Mouse (Mus musculus): Measurements from ENCODE around the gene Chchd1. TPM values are rescaled to one million over a fixed set of nuclear protein-coding genes. Genes with fewer than 3 reads are reported as not detected.
"Not testable (repeated sequence)": the region's sequence is repeated elsewhere in the genome, so short reads cannot be mapped to it uniquely, and the experiment has no call there.

Chchd1 gene
- polyA plus RNA-seq, 1 experiment from 2014 or later = 165 TPM

DNA sequence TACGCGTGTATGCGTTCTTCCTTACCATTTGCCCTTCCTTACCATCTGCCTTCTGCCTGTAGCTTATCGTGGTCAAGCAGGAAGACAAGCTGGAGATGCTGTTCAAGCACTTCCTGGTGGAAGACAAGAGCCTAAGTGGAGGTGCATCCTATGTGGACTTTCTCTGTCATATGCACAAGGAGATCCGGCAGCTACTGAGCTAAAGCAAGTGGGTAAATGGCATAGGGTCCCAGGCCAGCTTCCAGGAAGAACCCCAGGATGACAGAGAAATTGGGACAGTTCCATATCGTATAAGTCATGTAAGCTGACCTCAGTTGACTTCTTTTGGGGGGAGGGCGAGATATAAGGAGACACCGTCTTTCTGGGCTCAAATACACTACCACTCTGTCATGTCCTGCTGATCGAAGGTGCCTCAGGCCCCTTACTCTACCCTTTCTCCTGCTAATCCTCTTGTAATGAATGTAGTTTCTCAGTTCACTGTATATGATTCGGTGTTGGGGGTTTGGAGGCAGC is 9.2 kb upstream of the Chchd1 start:
- Histone ChIP-seq H3K27ac (0 out of 2 replicates have a peak overlapping the region, but pooled peaks have one; percentile 30), H3K4me3 (no peak overlapping the region), H3K9me3 (no peaks in the 10 kb centered on the region), H3K9ac (no peak overlapping the region), H3K4me1 (peaks cover 30% of the 10 kb centered on the region), H3K27me3 (no peaks in the 10 kb centered on the region), H3K4me2 (no peak overlapping the region), H3K36me3 (peaks cover 62% of the 10 kb centered on the region)
- 95% methylated on average over 10 of the region's 10 CpGs for WGBS
- no peak for ATAC-seq (ENCODE audit: insufficient number of reproducible peaks, low FRiP score, low TSS enrichment, low read depth)

DNA sequence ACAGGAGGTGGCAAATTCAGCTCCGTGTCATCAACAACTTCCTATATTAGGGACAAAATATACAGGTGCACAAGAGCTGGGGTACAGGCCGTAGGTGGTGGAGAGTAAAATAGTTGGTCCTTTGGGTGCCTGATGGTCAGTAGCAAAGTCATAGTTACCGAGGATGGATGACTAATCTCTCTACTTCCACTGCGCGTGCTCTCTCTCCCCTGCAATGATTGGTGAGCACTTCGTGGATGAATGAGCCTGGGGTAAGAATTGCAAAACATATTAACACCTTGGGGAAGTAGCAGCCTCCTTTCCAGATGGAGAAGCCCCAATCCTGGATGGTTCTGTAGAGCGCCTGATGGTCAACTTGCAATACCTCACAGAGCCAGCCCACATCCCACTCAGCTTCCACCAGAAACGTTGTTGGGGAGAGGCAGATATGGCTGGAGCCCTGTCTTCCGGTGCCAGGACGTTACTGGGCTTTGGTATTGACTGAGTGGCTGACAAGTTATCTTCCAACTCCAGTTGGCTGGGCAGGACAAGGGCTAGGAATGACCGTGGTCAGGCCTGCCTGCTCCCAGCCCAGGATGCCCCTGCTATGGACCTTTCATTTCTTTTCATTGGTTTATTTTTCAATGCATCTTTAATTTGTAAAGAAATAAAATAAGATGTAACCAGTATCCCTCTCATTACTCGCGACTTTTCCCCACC is 8.5 kb upstream of the Chchd1 start:
- H3K36me3 ChIP-seq = peaks cover 61% of the 10 kb centered on the region
- peaks cover 33% of the 10 kb centered on the region for H3K4me1 ChIP-seq
- peak overlapping the region; percentile 30; the same call in 1 of the 2 replicates for H3K27ac ChIP-seq
- H3K27me3 ChIP-seq = no peaks in the 10 kb centered on the region
- 50% methylated on average over 13 of the region's 13 CpGs for WGBS
- H3K9ac ChIP-seq = 0 out of 2 replicates have a peak overlapping the region, but pooled peaks have one; percentile 98
- H3K4me2 ChIP-seq = peak overlapping the region; percentile 69
- 0 out of 2 replicates have a peak, but pooled peaks have one; percentile 22 for ATAC-seq (ENCODE audit: insufficient number of reproducible peaks, low FRiP score, low TSS enrichment, low read depth)
- H3K4me3 ChIP-seq = peak overlapping the region; percentile 96
- no peaks in the 10 kb centered on the region for H3K9me3 ChIP-seq

DNA sequence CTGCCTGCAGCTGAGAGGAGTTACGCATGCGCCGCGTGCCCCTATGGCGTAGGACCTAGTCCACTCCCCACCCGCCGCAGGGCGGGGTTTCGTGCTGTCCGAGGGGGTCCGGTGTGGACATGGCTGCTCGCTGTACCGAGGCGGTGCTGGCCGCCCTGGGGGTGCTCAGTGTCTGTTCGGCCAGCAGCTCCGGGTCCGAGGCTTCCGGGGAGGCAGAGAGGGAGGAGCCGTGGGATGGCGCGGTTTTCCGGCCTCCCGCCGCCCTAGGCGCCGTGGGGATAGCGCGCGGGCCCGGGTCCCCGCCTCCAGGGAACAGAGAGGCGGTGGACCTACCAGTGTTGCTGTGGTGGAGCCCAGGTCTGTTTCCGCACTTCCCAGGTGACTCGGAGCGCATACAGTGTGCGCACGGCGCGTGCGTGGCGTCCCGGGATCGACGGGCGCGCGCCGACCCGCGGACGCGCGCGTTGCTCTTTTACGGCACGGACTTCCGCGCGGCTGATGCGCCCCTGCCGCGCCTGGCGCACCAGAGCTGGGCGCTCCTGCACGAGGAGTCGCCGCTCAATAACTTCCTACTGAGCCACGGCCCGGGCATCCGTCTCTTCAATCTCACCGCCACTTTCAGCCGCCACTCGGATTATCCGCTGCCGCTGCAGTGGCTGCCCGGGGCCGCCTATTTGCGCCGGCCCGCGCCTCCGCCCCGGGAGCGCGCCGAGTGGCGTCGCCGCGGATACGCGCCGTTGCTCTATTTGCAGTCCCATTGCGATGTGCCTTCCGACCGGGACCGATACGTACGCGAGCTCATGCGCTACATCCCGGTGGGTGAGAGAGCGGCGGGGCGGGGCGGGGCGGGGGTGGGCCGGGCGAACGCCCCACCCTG is 7.7 kb upstream of the Chchd1 start, which contains the start of gene Fut11:
Fut11 (plus strand) TSS at position 85 of the 877 bp plus-strand sequence.
- Histone ChIP-seq H3K4me3 (peak within 1 kb of the TSS; percentile 96), H3K4me2 (peak within 1 kb of the TSS; percentile 69), H3K9ac (peak within 1 kb of the TSS; percentile 98), H3K36me3 (peaks cover 53% of the 10 kb centered on the region), H3K9me3 (no peaks in the 10 kb centered on the region), H3K27ac (peak within 1 kb of the TSS; percentile 98), H3K27me3 (no peaks in the 10 kb centered on the region), H3K4me1 (peaks cover 36% of the 10 kb centered on the region)
- peak; percentile 87 for ATAC-seq (ENCODE audit: insufficient number of reproducible peaks, low FRiP score, low TSS enrichment, low read depth)
- under 1% methylated on average over 111 of the region's 111 CpGs for WGBS

DNA sequence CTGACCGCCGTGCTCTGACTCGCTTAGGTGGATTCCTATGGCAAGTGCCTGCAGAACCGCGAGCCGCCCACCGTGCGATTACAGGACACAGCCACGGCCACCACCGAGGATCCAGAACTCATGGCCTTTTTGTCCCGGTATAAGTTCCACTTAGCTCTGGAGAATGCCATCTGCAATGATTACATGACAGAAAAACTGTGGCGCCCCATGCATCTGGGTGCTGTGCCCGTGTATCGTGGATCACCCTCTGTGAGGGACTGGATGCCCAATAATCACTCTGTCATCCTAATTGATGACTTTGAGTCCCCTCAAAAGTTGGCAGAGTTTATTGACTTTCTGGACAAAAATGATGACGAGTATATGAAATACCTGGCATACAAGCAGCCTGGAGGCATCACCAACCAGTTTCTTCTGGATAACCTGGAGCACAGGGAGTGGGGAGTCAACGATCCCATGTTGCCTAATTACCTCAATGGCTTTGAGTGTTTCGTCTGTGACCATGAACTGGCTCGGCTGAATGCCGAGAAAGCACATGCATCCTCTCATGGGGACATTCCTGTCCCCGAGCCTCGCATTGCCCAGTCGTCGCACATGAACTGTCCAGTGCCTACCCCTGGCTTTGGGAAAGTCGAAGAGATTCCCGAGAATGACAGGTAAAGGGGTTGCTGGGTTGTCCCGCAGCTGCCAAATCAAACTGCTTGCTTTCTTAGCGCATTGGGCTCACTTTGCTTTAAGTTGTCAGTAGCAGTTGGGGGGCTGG is 6.9 kb upstream of the Chchd1 start:
- Histone ChIP-seq H3K36me3 (peaks cover 49% of the 10 kb centered on the region), H3K9me3 (no peaks in the 10 kb centered on the region), H3K4me1 (peaks cover 40% of the 10 kb centered on the region), H3K27me3 (no peaks in the 10 kb centered on the region), H3K4me2 (peak overlapping the region; percentile 69), H3K9ac (peak overlapping the region; percentile 98), H3K4me3 (peak overlapping the region; percentile 96), H3K27ac (peak overlapping the region; percentile 98)
- WGBS = 11% methylated on average over 27 of the region's 27 CpGs
- no peak for ATAC-seq (ENCODE audit: insufficient number of reproducible peaks, low FRiP score, low TSS enrichment, low read depth)

DNA sequence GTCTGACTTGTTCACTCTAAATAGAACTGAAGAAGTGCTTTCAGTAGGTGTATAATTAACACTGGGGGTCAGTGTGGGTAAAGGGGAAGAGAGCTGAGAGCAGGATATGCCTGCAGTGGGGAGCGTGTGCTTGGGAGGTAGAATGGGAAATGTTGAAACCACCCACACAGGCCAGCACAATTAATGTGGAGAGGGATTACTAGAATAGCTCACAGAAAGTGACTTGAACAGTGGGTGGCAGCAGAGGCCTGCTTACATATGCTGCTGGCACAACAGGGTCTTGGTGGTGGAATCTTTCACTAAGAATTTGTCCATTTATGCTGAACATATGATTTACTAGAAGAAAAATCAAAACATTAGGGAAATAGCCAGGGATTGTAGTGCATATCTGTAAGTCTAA is 5.8 kb upstream of the Chchd1 start:
- Histone ChIP-seq H3K9ac (peak overlapping the region; percentile 26; the same call in 1 of the 2 replicates), H3K27me3 (no peaks in the 10 kb centered on the region), H3K9me3 (no peaks in the 10 kb centered on the region), H3K4me3 (peak overlapping the region; percentile 96), H3K36me3 (peaks cover 39% of the 10 kb centered on the region), H3K27ac (no peak overlapping the region), H3K4me1 (peaks cover 48% of the 10 kb centered on the region), H3K4me2 (peak overlapping the region; percentile 69)
- WGBS = 12% methylated on average over 1 of the region's 1 CpGs
- ATAC-seq (ENCODE audit: insufficient number of reproducible peaks, low FRiP score, low TSS enrichment, low read depth) = no peak

DNA sequence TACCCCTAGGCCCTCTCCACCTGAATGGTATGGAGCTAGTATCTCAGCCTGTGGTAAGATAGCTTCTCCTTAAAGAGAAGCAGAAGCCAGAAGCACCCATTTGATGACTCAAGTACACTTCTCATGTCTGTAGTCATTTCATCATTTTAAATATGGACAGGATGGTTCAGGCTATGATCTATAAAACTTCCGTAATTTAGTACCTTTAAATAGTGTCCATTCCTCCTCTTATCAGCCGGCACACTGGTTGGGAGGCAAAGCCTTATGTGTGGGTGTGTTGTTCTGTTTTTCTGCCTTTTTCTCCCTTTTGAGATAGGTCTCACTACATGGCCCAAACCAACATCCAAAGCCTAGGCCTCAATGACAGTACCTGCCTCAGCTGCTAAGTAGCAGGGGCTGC is 4.3 kb upstream of the Chchd1 start:
- peaks cover 49% of the 10 kb centered on the region for H3K4me1 ChIP-seq
- WGBS = 89% methylated on average over 2 of the region's 2 CpGs
- no peak overlapping the region for H3K4me2 ChIP-seq

DNA sequence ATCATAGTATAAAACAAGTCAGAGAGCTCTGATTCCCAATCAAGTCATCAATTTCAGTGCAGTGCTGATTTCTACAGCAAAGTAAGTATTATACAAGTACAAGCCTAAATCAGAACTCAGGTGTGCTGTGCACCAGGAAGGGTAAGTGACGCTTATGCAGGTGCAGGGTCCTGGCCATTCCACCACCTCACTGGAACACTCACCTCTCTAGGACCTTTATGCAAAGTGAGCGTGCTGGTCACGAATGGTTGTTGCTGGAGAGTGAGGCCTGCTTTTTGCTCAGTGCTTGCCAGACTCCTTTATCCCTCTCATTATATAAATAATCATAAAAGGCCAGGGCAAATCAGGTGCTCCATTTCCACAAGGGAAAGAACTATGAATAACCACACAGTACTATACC is 2.4 kb upstream of the Chchd1 start:
- Histone ChIP-seq H3K36me3 (peaks cover 29% of the 10 kb centered on the region), H3K4me2 (no peak overlapping the region), H3K4me1 (peaks cover 45% of the 10 kb centered on the region), H3K4me3 (no peak overlapping the region), H3K9ac (no peak overlapping the region), H3K27ac (no peak overlapping the region), H3K9me3 (no peaks in the 10 kb centered on the region), H3K27me3 (no peaks in the 10 kb centered on the region)
- ATAC-seq (ENCODE audit: insufficient number of reproducible peaks, low FRiP score, low TSS enrichment, low read depth) = no peak
- WGBS = 77% methylated on average over 3 of the region's 3 CpGs

More for the DNA sequence above, 4.3 kb upstream of the Chchd1 start:
- no peaks in the 10 kb centered on the region for H3K27me3 ChIP-seq
- H3K36me3 ChIP-seq = peaks cover 24% of the 10 kb centered on the region
- H3K4me3 ChIP-seq = no peak overlapping the region
- H3K9ac ChIP-seq = no peak overlapping the region
- ATAC-seq (ENCODE audit: insufficient number of reproducible peaks, low FRiP score, low TSS enrichment, low read depth) = no peak
- H3K27ac ChIP-seq = no peak overlapping the region
- H3K9me3 ChIP-seq = no peaks in the 10 kb centered on the region

DNA sequence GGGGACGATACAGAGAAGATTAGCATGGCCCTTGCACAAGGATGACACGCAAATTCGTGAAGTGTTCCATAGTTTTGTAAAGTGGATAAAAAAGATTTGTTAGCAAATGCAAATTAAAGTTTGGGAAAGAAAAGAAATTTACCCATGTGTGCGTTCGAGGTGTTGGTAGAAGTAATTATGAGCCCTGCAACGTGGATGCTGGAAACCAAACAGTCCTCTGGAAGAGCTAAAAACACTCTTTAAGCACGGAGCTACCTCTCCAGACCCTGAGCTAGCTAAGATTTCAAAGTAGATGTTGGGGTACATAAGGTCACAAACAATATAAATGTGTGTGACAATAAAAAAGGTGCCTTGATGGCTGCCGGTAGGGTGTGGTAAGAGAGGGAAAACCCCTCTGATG is 1.3 kb upstream of the Chchd1 start:
- Histone ChIP-seq H3K9me3 (no peaks in the 10 kb centered on the region), H3K36me3 (peaks cover 29% of the 10 kb centered on the region), H3K4me1 (peaks cover 39% of the 10 kb centered on the region), H3K4me3 (peak overlapping the region; percentile 73), H3K27ac (no peak overlapping the region), H3K4me2 (peak overlapping the region; percentile 55), H3K27me3 (no peaks in the 10 kb centered on the region), H3K9ac (no peak overlapping the region)
- WGBS = 67% methylated on average over 8 of the region's 8 CpGs
- ATAC-seq (ENCODE audit: insufficient number of reproducible peaks, low FRiP score, low TSS enrichment, low read depth) = no peak

DNA sequence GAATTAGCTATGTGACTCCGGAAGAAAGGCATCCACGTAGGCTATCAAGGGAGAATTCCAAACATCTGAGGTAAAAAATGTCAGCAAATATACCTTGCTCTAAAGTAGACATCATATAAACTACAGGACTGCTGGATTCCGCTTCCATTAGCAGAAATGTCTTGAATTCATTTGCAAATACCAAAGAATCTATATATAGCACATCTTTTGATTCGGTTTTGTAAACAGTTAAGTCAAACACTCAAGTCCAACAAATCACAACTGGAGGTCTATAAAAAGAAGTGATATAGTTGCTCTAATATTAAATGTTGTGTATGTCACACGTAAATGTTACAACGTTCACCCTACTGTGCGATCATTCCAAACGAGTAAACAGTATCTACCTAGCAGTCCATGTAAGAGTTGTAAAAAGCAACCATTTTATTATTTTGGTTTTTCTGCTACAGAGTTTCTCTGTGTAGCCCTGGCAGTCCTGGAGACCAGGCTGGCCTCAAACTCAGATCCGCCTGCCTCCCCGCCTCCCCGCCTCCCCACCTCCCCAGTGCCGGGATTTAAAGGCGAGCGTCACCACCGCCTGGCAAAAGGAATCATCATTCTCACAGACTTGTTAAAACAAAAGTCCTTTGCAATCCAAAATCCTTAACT is 588 bp upstream of the Chchd1 start:
- Histone ChIP-seq H3K27ac (peak overlapping the region; percentile 93), H3K4me2 (peak overlapping the region; percentile 55), H3K9me3 (no peaks in the 10 kb centered on the region), H3K4me1 (peaks cover 34% of the 10 kb centered on the region), H3K4me3 (peak overlapping the region; percentile 73), H3K27me3 (no peaks in the 10 kb centered on the region), H3K9ac (peak overlapping the region; percentile 74), H3K36me3 (peaks cover 29% of the 10 kb centered on the region)
- WGBS = 8% methylated on average over 15 of the region's 15 CpGs
- peak; percentile 28; the same call in 1 of the 2 replicates for ATAC-seq (ENCODE audit: insufficient number of reproducible peaks, low FRiP score, low TSS enrichment, low read depth)

DNA sequence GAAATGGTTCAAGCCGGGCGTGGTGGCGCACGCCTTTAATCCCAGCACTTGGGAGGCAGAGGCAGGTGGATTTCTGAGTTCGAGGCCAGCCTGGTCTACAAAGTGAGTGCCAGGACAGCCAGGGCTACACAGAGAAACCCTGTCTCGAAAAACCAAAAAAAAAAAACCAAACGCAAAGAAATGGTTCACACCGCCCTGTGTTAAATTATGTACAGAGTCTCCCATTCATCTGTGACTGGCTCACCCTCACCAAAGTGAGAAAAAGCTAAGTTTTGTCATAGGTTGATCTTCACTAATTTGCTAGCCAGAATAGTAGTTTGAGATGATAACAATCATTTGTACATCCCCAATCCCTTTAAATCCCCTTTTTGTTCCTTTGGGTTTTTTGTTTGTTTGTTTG is 655 bp downstream of the Chchd1 start:
- ATAC-seq (ENCODE audit: insufficient number of reproducible peaks, low FRiP score, low TSS enrichment, low read depth); H3K27me3 ChIP-seq; H3K9me3 ChIP-seq: not testable (repeated sequence)
- H3K27ac ChIP-seq = peak overlapping the region; percentile 93
- H3K4me3 ChIP-seq = peak overlapping the region; percentile 73
- 8% methylated on average over 8 of the region's 8 CpGs for WGBS
- H3K4me1 ChIP-seq = peaks cover 28% of the 10 kb centered on the region
- H3K36me3 ChIP-seq = peaks cover 24% of the 10 kb centered on the region
- H3K4me2 ChIP-seq = peak overlapping the region; percentile 55
- peak overlapping the region; percentile 74 for H3K9ac ChIP-seq
